Mouse (Mus musculus) ES-E14 (cell line): ENCODE results near the gene Ccl6.

Experiments used
- CHD2 ChIP-seq: IDR thresholded peaks from 2 replicates; pipeline ENCODE4 v1.6.1; 2014; ENCODE audit warnings: mild to moderate bottlenecking, low read depth, low read length, inconsistent platforms
- HCFC1 ChIP-seq: IDR thresholded peaks from 2 replicates; pipeline ENCODE4 v1.6.1; 2012; ENCODE audit warnings: low read length, inconsistent platforms, borderline replicate concordance; ENCODE audit not compliant: insufficient read depth
- MAFK ChIP-seq: IDR thresholded peaks from 2 replicates; pipeline ENCODE4 v1.6.1; 2014; ENCODE audit warnings: mild to moderate bottlenecking, low read depth, low read length, inconsistent platforms; ENCODE audit not compliant: insufficient read depth
- ZC3H11A ChIP-seq: IDR thresholded peaks from 2 replicates; pipeline ENCODE4 v1.6.1; 2012; ENCODE audit warnings: low read depth, mild to moderate bottlenecking, inconsistent platforms, low read length, borderline replicate concordance
- ZNF384 ChIP-seq: IDR thresholded peaks from 2 replicates; pipeline ENCODE4 v1.6.1; 2012; ENCODE audit warnings: low read depth, low read length, inconsistent platforms

- TF ChIP-seq ZNF384 (no peak), MAFK (no peak), HCFC1 (no peak), ZC3H11A (no peak), CHD2 (no peak)
Observed at GRCm38 (mm10) chr11:83598207-83598837, 5.4 kb upstream of the Ccl6 start.
